ENCODE assay signal across 10 mouse cellular contexts in the genomic region with DNA sequence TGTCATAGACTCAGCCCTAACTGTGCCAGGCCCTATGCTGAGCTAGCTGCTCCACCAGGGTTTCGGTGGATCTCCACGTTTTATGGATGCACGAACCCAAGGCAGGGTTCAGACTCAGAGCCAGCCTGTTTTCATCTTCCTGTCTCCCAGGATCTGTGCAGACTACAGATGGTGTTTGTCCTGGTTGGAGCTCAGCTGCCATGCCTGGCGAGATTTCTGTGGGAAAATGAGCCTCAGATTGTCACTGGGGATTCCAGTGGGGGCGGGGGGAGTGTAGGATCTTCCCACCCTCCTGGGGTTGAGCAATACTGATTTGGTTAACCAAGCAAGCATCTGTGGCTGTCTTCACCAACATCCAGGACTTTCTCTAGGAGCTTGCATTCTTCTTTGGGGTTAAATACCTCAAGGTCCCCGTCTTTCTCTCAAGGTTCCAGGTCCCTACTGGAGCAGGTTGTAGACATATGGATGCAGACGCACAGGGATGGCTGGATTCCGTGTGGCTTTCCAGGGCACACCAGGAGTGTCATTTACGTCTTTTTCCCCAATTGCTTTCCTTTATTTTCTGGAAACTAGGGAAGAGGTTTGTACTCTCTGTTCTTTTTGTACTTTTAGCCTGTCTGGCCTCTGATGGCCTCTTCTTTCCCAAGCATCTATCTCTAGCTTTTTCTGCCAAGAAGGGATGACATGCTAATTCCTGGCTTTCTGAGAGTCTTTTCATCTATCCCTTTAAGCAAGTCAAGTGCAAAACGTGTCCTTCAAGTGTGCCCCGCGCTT. TPM values are rescaled to one million over a fixed set of nuclear protein-coding genes. Genes with fewer than 3 reads are reported as not detected.
DNase-seq lines count a peak whose midpoint lies in the region; ATAC-seq and TF ChIP-seq lines count a peak whose summit lies in the region.
"Had no signal": no experiment of that assay in that cellular context is flagged by ENCODE, and none has a peak within 500 bp of the region (broad histone marks: within the 10 kb centered on the region; RNA-seq: fewer than 3 reads in every experiment).

No protein-coding gene starts in this region.

- no peak overlapping the region for H3K4me2 ChIP-seq in kidney, embryonic 14.5 days (replicated peaks; ENCODE audit: low read depth, low read length)
- H3K4me2 ChIP-seq: embryonic facial prominence, embryonic 13.5 days; lung, embryonic 15.5 days had no signal

- H3K27me3 ChIP-seq in kidney, embryonic 14.5 days (ENCODE audit: control insufficient read depth, insufficient read depth, low read length) = no peaks in the 10 kb centered on the region
- H3K27me3 ChIP-seq: embryonic facial prominence, embryonic 13.5 days had no signal

- no peak for TF ChIP-seq CTCF in brain, embryonic 14.5 days (IDR thresholded peaks at IDR 0.05; ENCODE audit: borderline replicate concordance, extremely low read depth, insufficient read depth, insufficient read length)

- H3K4me3 ChIP-seq in kidney, embryonic 14.5 days (ENCODE audit: low read length) = no peak overlapping the region
- H3K4me3 ChIP-seq: embryonic facial prominence, embryonic 13.5 days; lung, embryonic 15.5 days had no signal

- no peak overlapping the region for H3K27ac ChIP-seq in kidney, embryonic 14.5 days (ENCODE audit: low read depth, low read length)
- H3K27ac ChIP-seq: embryonic facial prominence, embryonic 13.5 days; lung, embryonic 15.5 days had no signal

- no peak for TF ChIP-seq POLR2A in brain, embryonic 14.5 days (IDR thresholded peaks at IDR 0.05; ENCODE audit: borderline replicate concordance, extremely low read depth, insufficient read depth, insufficient read length, poor library complexity, severe bottlenecking)

- no peak overlapping the region for H3K9ac ChIP-seq in kidney, embryonic 14.5 days (ENCODE audit: low read depth, low read length)
- H3K9ac ChIP-seq: embryonic facial prominence, embryonic 13.5 days; lung, embryonic 15.5 days had no signal

- no peaks in the 10 kb centered on the region for H3K4me1 ChIP-seq in kidney, embryonic 14.5 days (ENCODE audit: control insufficient read depth, insufficient read depth, low read length)
- H3K4me1 ChIP-seq: lung, embryonic 15.5 days had no signal

- no peaks in the 10 kb centered on the region for H3K9me3 ChIP-seq in kidney, embryonic 14.5 days (ENCODE audit: control insufficient read depth, low read length)
- H3K9me3 ChIP-seq: embryonic facial prominence, embryonic 13.5 days; lung, embryonic 15.5 days had no signal

- no peak; the same call in 1 of the 2 replicates for ATAC-seq in kidney, embryonic 14.5 days (ENCODE audit: low FRiP score, low TSS enrichment)

- peaks cover 7% of the 10 kb centered on the region; the same call in 1 of the 2 replicates for H3K36me3 ChIP-seq in kidney, embryonic 14.5 days (ENCODE audit: control insufficient read depth, insufficient read depth, low read length)
- H3K36me3 ChIP-seq: lung, embryonic 15.5 days had no signal

- DNase-seq in kidney, postnatal 10 days = peak; percentile 38
- DNase-seq in brain, embryonic 14.5 days (ENCODE audit: low read depth) = peak; percentile 50
- peak; percentile 34 for DNase-seq in gastrocnemius, postnatal 10 days
- DNase-seq in layer of hippocampus, postnatal 36 days = peak; percentile 41 to 48
- no peak for DNase-seq in neural tube, embryonic 10.5 days (ENCODE audit: extremely low spot score, low spot score)
- no peak for DNase-seq in adrenal gland, postnatal 14 days
- DNase-seq in kidney, adult 8-10 months = no peak

- WGBS in kidney, embryonic 14.5 days = 81% methylated on average over 12 of the region's 12 CpGs

RNA-seq across cellular contexts. Expression of gene Ltbp1, which starts 22.2 kb away (rescaled TPM):
- 35.2 and 54.7 TPM in 2 replicates for polyA plus RNA-seq in kidney, embryonic 14.5 days (2014; fragmentation: Nextera tagmentation; extraction: Ambion mirVana)
- 4.1 and 4.2 TPM in 2 replicates for polyA plus RNA-seq in brain, embryonic 14.5 days (2012; rRNA removed)
- 10 to 100 TPM; 24.6 to 29.1 TPM for total RNA-seq in gastrocnemius, postnatal 10 days (2021)
- total RNA-seq in layer of hippocampus, postnatal 36 days (2021) = 1 to 10 TPM; 6.4 to 7.5 TPM
- 12.7 and 15.8 TPM in 2 replicates for total RNA-seq in adrenal gland, postnatal 14 days (2021)

Comparison
In these comparisons a context has a peak if more than half of its experiments do, and no peak if none do; other contexts are left out.
1. DNase-seq: peak in kidney, postnatal 10 days (single experiment), brain, embryonic 14.5 days (single experiment), gastrocnemius, postnatal 10 days (single experiment) and layer of hippocampus, postnatal 36 days (2 of 2); none in neural tube, embryonic 10.5 days (single experiment), adrenal gland, postnatal 14 days (single experiment) and kidney, adult 8-10 months (0 of 2).